Mouse (Mus musculus): Measurements from ENCODE around the gene Cnpy1.

DNA sequence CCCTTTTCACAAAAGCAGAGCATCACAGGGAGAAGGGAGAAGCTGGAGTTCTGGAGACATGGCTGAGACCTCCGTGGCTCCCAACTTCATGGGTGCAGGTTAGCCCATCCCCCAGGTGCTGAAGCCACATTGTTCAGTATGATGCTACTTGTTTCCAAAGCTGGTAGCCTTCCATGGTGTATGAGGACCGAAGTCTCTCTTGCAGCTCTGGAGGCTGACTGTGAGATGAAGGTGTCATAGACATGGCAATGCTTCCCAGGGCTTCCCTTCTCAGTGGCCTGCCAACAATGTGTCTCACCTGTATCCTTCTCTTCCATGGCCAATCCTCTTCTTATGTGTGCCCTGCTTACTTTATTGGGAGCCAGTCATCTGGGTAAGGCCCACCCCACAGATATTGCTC, 4.9 kb upstream of the Cnpy1 start:
- TF ChIP-seq CTCF (IDR thresholded peaks at IDR 0.05; ENCODE audit: borderline replicate concordance, control insufficient read depth, extremely low read depth, insufficient read depth, low read length, poor library complexity): no peak
- TF ChIP-seq POLR2A (IDR thresholded peaks at IDR 0.05; ENCODE audit: control insufficient read depth, extremely low read depth, insufficient read depth, low read length, poor library complexity): no peak

All from thymus, adult 2 months (tissue).